In genomic region chr10:44762068-44762467, GRCm38 (mm10) we compare ENCODE assay signal across 17 mouse cellular contexts.
A peak's percentile ranks its signal among the peaks of the same experiment; 100 is the strongest.
DNase-seq lines count a peak whose midpoint lies in the region; ATAC-seq lines count a peak whose summit lies in the region.
"Had no signal": no experiment of that assay in that cellular context is flagged by ENCODE, and none has a peak within 500 bp of the region (broad histone marks: within the 10 kb centered on the region; RNA-seq: fewer than 3 reads in every experiment).

No protein-coding gene starts in this region.

- no peak overlapping the region for H3K9ac ChIP-seq in liver, embryonic 15.5 days
- no peak overlapping the region for H3K9ac ChIP-seq in kidney, embryonic 16.5 days (replicated peaks; ENCODE audit: low read length)
- H3K9ac ChIP-seq: embryonic facial prominence, embryonic 12.5 days; forebrain, embryonic 15.5 days; heart, embryonic 13.5 days; intestine, embryonic 15.5 days had no signal

- H3K4me1 ChIP-seq in liver, embryonic 15.5 days (replicated peaks) = peaks cover 14% of the 10 kb centered on the region; the same call in 1 of the 2 replicates
- peaks cover 5% of the 10 kb centered on the region; the same call in 1 of the 2 replicates for H3K4me1 ChIP-seq in kidney, embryonic 16.5 days (ENCODE audit: insufficient read depth, low read length)
- H3K4me1 ChIP-seq: embryonic facial prominence, embryonic 12.5 days; forebrain, embryonic 15.5 days; heart, embryonic 13.5 days; intestine, embryonic 15.5 days had no signal

- WGBS in liver, embryonic 15.5 days (ENCODE audit: insufficient replicate concordance) = 15% methylated on average over 4 of the region's 4 CpGs
- 85% methylated on average over 4 of the region's 4 CpGs for WGBS in kidney, embryonic 16.5 days

- no peak overlapping the region for H3K4me3 ChIP-seq in liver, embryonic 15.5 days (replicated peaks)
- H3K4me3 ChIP-seq in kidney, embryonic 16.5 days (ENCODE audit: low read length) = no peak overlapping the region
- H3K4me3 ChIP-seq: embryonic facial prominence, embryonic 12.5 days; forebrain, embryonic 15.5 days; heart, embryonic 13.5 days; intestine, embryonic 15.5 days had no signal

- peak; percentile 63 for ATAC-seq in liver, embryonic 15.5 days (ENCODE audit: insufficient read depth)
- peak; percentile 95 for ATAC-seq in megakaryocyte-erythroid progenitor cell, adult 5-6 weeks (replicated peaks; ENCODE audit: low FRiP score, low TSS enrichment, poor library complexity, severe bottlenecking)
- no peak for ATAC-seq in kidney, embryonic 16.5 days (ENCODE audit: low FRiP score, low TSS enrichment)
- ATAC-seq: activated CD4-positive, CD25-positive, alpha-beta regulatory T cell, adult 4 months; forebrain, embryonic 15.5 days; intestine, embryonic 15.5 days; Patski had no signal

- no peaks in the 10 kb centered on the region for H3K9me3 ChIP-seq in liver, embryonic 15.5 days (replicated peaks)
- H3K9me3 ChIP-seq in kidney, embryonic 16.5 days (ENCODE audit: low read length) = no peaks in the 10 kb centered on the region
- H3K9me3 ChIP-seq: embryonic facial prominence, embryonic 12.5 days; forebrain, embryonic 15.5 days; heart, embryonic 13.5 days; intestine, embryonic 15.5 days had no signal

- no peak overlapping the region for H3K4me2 ChIP-seq in liver, embryonic 15.5 days
- H3K4me2 ChIP-seq in kidney, embryonic 16.5 days (replicated peaks; ENCODE audit: low read depth, low read length) = no peak overlapping the region
- H3K4me2 ChIP-seq: embryonic facial prominence, embryonic 12.5 days; forebrain, embryonic 15.5 days; heart, embryonic 13.5 days; intestine, embryonic 15.5 days had no signal

- H3K27me3 ChIP-seq in liver, embryonic 15.5 days = no peaks in the 10 kb centered on the region
- H3K27me3 ChIP-seq in kidney, embryonic 16.5 days (ENCODE audit: insufficient read depth, low read length) = no peaks in the 10 kb centered on the region
- H3K27me3 ChIP-seq: embryonic facial prominence, embryonic 12.5 days; forebrain, embryonic 15.5 days; intestine, embryonic 15.5 days had no signal

- DNase-seq in MEL-GATA-1-ER (ENCODE audit: extremely low read depth, low read depth) = peak; percentile 50
- DNase-seq in c-Kit-positive CD71-positive TER-119-positive erythroid progenitor cells, embryonic 14.5 days (ENCODE audit: low spot score) = peak; percentile 14
- no peak for DNase-seq in embryo, embryonic 10 days (ENCODE audit: low spot score)
- DNase-seq in ovary, postnatal 36 days (ENCODE audit: low spot score) = no peak
- DNase-seq: cerebellum, adult 18-20 months; gastrocnemius, postnatal 36 days; heart, adult 11 months; heart, postnatal 36 days had no signal

- no peak overlapping the region for H3K27ac ChIP-seq in liver, embryonic 15.5 days (replicated peaks)
- no peak overlapping the region for H3K27ac ChIP-seq in kidney, embryonic 16.5 days (ENCODE audit: low read length)
- H3K27ac ChIP-seq: embryonic facial prominence, embryonic 12.5 days; forebrain, embryonic 15.5 days; heart, embryonic 13.5 days; intestine, embryonic 15.5 days had no signal

- no peaks in the 10 kb centered on the region for H3K36me3 ChIP-seq in liver, embryonic 15.5 days (replicated peaks)
- no peaks in the 10 kb centered on the region for H3K36me3 ChIP-seq in kidney, embryonic 16.5 days (ENCODE audit: insufficient read depth, low read length)
- H3K36me3 ChIP-seq: embryonic facial prominence, embryonic 12.5 days; forebrain, embryonic 15.5 days; heart, embryonic 13.5 days; intestine, embryonic 15.5 days had no signal

Comparison
In these comparisons a context has a peak if more than half of its experiments do, and no peak if none do; other contexts are left out.
1. DNase-seq: peak in MEL-GATA-1-ER (single experiment) and c-Kit-positive CD71-positive TER-119-positive erythroid progenitor cells, embryonic 14.5 days (single experiment); none in embryo, embryonic 10 days (single experiment) and ovary, postnatal 36 days (single experiment).